Mouse (Mus musculus): ENCODE data around the gene 2200002D01Rik. TPM values are rescaled to one million over a fixed set of nuclear protein-coding genes. Genes with fewer than 3 reads are reported as not detected.

2200002D01Rik gene
- 0.19 and 0.40 TPM in 2 replicates for polyA plus RNA-seq (2012; rRNA removed)

GRCm38 (mm10) chr7:29248261-29248841 is at the start of gene 2200002D01Rik:
2200002D01Rik (minus strand) TSS chr7:29248466.
- no peak for DNase-seq (ENCODE audit: low read depth)
- TF ChIP-seq POLR2A (IDR thresholded peaks at IDR 0.05; ENCODE audit: borderline replicate concordance, extremely low read depth, insufficient read depth, insufficient read length, poor library complexity, severe bottlenecking) = no peak
- no peak for TF ChIP-seq CTCF (IDR thresholded peaks at IDR 0.05; ENCODE audit: borderline replicate concordance, extremely low read depth, insufficient read depth, insufficient read length)

- TF ChIP-seq CTCF (IDR thresholded peaks at IDR 0.05; ENCODE audit: borderline replicate concordance, extremely low read depth, insufficient read depth, insufficient read length) (peak; percentile 90), POLR2A (IDR thresholded peaks at IDR 0.05; ENCODE audit: borderline replicate concordance, extremely low read depth, insufficient read depth, insufficient read length, poor library complexity, severe bottlenecking) (no peak)
- peak; percentile 87 for DNase-seq (ENCODE audit: low read depth)
Measured at GRCm38 (mm10) chr7:29296998-29297397, 48.7 kb upstream of the 2200002D01Rik start.

- TF ChIP-seq CTCF (IDR thresholded peaks at IDR 0.05; ENCODE audit: borderline replicate concordance, extremely low read depth, insufficient read depth, insufficient read length) (no peak), POLR2A (IDR thresholded peaks at IDR 0.05; ENCODE audit: borderline replicate concordance, extremely low read depth, insufficient read depth, insufficient read length, poor library complexity, severe bottlenecking) (no peak)
- DNase-seq (ENCODE audit: low read depth) = no peak
Measured at GRCm38 (mm10) chr7:29295861-29296647, 47.8 kb upstream of the 2200002D01Rik start.

GRCm38 (mm10) chr7:29294111-29294761 is 46.0 kb upstream of the 2200002D01Rik start:
- DNase-seq (ENCODE audit: low read depth) = no peak
- TF ChIP-seq CTCF (IDR thresholded peaks at IDR 0.05; ENCODE audit: borderline replicate concordance, extremely low read depth, insufficient read depth, insufficient read length) = no peak
- no peak for TF ChIP-seq POLR2A (IDR thresholded peaks at IDR 0.05; ENCODE audit: borderline replicate concordance, extremely low read depth, insufficient read depth, insufficient read length, poor library complexity, severe bottlenecking)

- no peak for DNase-seq (ENCODE audit: low read depth)
- TF ChIP-seq CTCF (IDR thresholded peaks at IDR 0.05; ENCODE audit: borderline replicate concordance, extremely low read depth, insufficient read depth, insufficient read length) (no peak), POLR2A (IDR thresholded peaks at IDR 0.05; ENCODE audit: borderline replicate concordance, extremely low read depth, insufficient read depth, insufficient read length, poor library complexity, severe bottlenecking) (no peak)
Measured at GRCm38 (mm10) chr7:29293131-29294065, 45.1 kb upstream of the 2200002D01Rik start.

GRCm38 (mm10) chr7:29292458-29293098 is 44.3 kb upstream of the 2200002D01Rik start:
- peak; percentile 79 for DNase-seq (ENCODE audit: low read depth)
- no peak for TF ChIP-seq POLR2A (IDR thresholded peaks at IDR 0.05; ENCODE audit: borderline replicate concordance, extremely low read depth, insufficient read depth, insufficient read length, poor library complexity, severe bottlenecking)
- no peak for TF ChIP-seq CTCF (IDR thresholded peaks at IDR 0.05; ENCODE audit: borderline replicate concordance, extremely low read depth, insufficient read depth, insufficient read length)

GRCm38 (mm10) chr7:29291616-29292457 is 43.6 kb upstream of the 2200002D01Rik start:
- peak; percentile 82 for DNase-seq (ENCODE audit: low read depth)
- TF ChIP-seq CTCF (IDR thresholded peaks at IDR 0.05; ENCODE audit: borderline replicate concordance, extremely low read depth, insufficient read depth, insufficient read length) = no peak
- no peak for TF ChIP-seq POLR2A (IDR thresholded peaks at IDR 0.05; ENCODE audit: borderline replicate concordance, extremely low read depth, insufficient read depth, insufficient read length, poor library complexity, severe bottlenecking)

- peak; percentile 66 for DNase-seq (ENCODE audit: low read depth)
- TF ChIP-seq CTCF (IDR thresholded peaks at IDR 0.05; ENCODE audit: borderline replicate concordance, extremely low read depth, insufficient read depth, insufficient read length) (no peak), POLR2A (IDR thresholded peaks at IDR 0.05; ENCODE audit: borderline replicate concordance, extremely low read depth, insufficient read depth, insufficient read length, poor library complexity, severe bottlenecking) (no peak)
Measured at GRCm38 (mm10) chr7:29290691-29291485, 42.6 kb upstream of the 2200002D01Rik start.

- DNase-seq (ENCODE audit: low read depth) = no peak
- TF ChIP-seq POLR2A (IDR thresholded peaks at IDR 0.05; ENCODE audit: borderline replicate concordance, extremely low read depth, insufficient read depth, insufficient read length, poor library complexity, severe bottlenecking) (no peak), CTCF (IDR thresholded peaks at IDR 0.05; ENCODE audit: borderline replicate concordance, extremely low read depth, insufficient read depth, insufficient read length) (no peak)
Measured at GRCm38 (mm10) chr7:29289856-29290255, 41.6 kb upstream of the 2200002D01Rik start.

Measured in brain, embryonic 14.5 days (tissue).